Mouse (Mus musculus) liver, embryonic 13.5 days (tissue): ENCODE results near the gene Sun2. TPM values are rescaled to one million over a fixed set of nuclear protein-coding genes. Genes with fewer than 3 reads are reported as not detected.

ENCODE experiments used
- ATAC-seq: fragments of 200-750 bp; cut with Nextera tagmentation; 2 replicates; pipeline ENCODE4 v1.8.0; 2017; ENCODE audit warnings: low read depth, mild to moderate bottlenecking, moderate number of reproducible peaks, moderate library complexity
- DNase-seq: peaks from one replicate; pipeline ENCODE4 v3.0.0; 2022
- H3K27ac ChIP-seq: fragments of 300-500 bp; sonication (generic); 2 replicates; pipeline ENCODE4 v1.5.1; 2015; ENCODE audit warnings: moderate library complexity, mild to moderate bottlenecking, inconsistent platforms
- H3K27me3 ChIP-seq: fragments of 300-500 bp; sonication (generic); 2 replicates; pipeline ENCODE4 v1.6.1; 2015; ENCODE audit warnings: mild to moderate bottlenecking, inconsistent platforms
- H3K36me3 ChIP-seq: fragments of 300-500 bp; sonication (generic); 2 replicates; pipeline ENCODE4 v1.6.1; 2015; ENCODE audit warnings: mild to moderate bottlenecking, inconsistent platforms
- H3K4me1 ChIP-seq: fragments of 300-500 bp; sonication (generic); replicated peaks from 2 replicates; pipeline ENCODE4 v1.6.1; 2015; ENCODE audit warnings: inconsistent platforms
- H3K4me2 ChIP-seq: fragments of 300-500 bp; sonication (generic); 2 replicates; pipeline ENCODE4 v1.6.1; 2015; ENCODE audit warnings: inconsistent platforms, mild to moderate bottlenecking, moderate library complexity
- H3K4me3 ChIP-seq: fragments of 300-500 bp; sonication (generic); replicated peaks from 2 replicates; pipeline ENCODE4 v1.5.1; 2015; ENCODE audit warnings: mild to moderate bottlenecking, inconsistent platforms
- H3K9ac ChIP-seq: fragments of 300-500 bp; sonication (generic); 2 replicates; pipeline ENCODE4 v1.6.1; 2015; ENCODE audit warnings: mild to moderate bottlenecking, inconsistent platforms
- H3K9me3 ChIP-seq: fragments of 300-500 bp; sonication (generic); replicated peaks from 2 replicates; pipeline ENCODE4 v1.6.1; 2016; ENCODE audit warnings: inconsistent platforms
- WGBS: fragments of 180-500 bp; shearing (Covaris S2); methylation state at CpG from one replicate; pipeline ENCODE4 v1.1.7; 2015; ENCODE audit not compliant: insufficient replicate concordance; 5-methylcytosine and 5-hydroxymethylcytosine counted together
- polyA plus RNA-seq: library from polyadenylated mRNA; unstranded; fragments of >200 nt; fragmentation: Nextera tagmentation; extraction: Ambion mirVana; gene quantifications from 2 replicates; pipeline ENCODE4 v1.2.1, GENCODE M21; 2015

Gene Sun2
- polyA plus RNA-seq, 1 experiment from 2014 or later, result 1.5 TPM

- Histone ChIP-seq H3K36me3 (peaks cover 30% of the 10 kb centered on the region), H3K27me3 (no peaks in the 10 kb centered on the region), H3K27ac (peak overlapping the region; percentile 95), H3K9ac (peak overlapping the region; percentile 99), H3K4me2 (peak overlapping the region; percentile 97), H3K4me1 (peaks cover 84% of the 10 kb centered on the region), H3K4me3 (peak overlapping the region; percentile 95), H3K9me3 (no peaks in the 10 kb centered on the region)
- DNase-seq (peak; percentile 45), ATAC-seq (no peak)
- 16% methylated on average over 11 of the region's 11 CpGs for WGBS
Measured at GRCm38 (mm10) chr15:79693740-79694139, 48.6 kb downstream of the Sun2 start.

DNA sequence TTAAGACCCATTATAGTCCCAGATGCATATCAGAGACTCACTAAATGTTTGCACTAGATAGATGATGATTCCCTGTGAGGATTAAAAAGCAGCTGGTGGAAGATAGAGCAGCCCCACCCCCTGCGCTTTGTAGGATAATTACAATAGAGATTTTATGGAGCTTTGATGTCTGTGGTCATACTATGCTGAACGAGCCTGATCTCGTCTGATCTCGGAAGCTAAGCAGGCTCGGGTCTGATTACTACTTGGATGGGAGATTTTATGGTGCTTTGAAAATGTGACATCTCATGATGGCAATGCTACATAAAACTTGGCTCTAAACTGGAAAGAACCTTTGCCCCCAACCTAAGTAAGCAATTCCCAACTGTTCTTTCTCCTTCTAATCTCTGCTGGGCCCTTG lies 50.0 kb downstream of the Sun2 start:
- peak overlapping the region; percentile 97 for H3K4me2 ChIP-seq
- peak overlapping the region; percentile 95 for H3K4me3 ChIP-seq
- peak overlapping the region; percentile 95 for H3K27ac ChIP-seq
- no peaks in the 10 kb centered on the region for H3K27me3 ChIP-seq
- ATAC-seq (no peak), DNase-seq (no peak)
- peak overlapping the region; percentile 99 for H3K9ac ChIP-seq
- H3K4me1 ChIP-seq, result peaks cover 79% of the 10 kb centered on the region
- H3K36me3 ChIP-seq, result peaks cover 20% of the 10 kb centered on the region
- 57% methylated on average over 5 of the region's 5 CpGs for WGBS
- no peaks in the 10 kb centered on the region for H3K9me3 ChIP-seq

GRCm38 (mm10) chr15:79691023-79691508 lies 51.3 kb downstream of the Sun2 start:
- Histone ChIP-seq H3K9ac (peak overlapping the region; percentile 99), H3K4me2 (peak overlapping the region; percentile 97), H3K27me3 (no peaks in the 10 kb centered on the region), H3K36me3 (peaks cover 7% of the 10 kb centered on the region), H3K4me3 (peak overlapping the region; percentile 95), H3K4me1 (peaks cover 74% of the 10 kb centered on the region), H3K9me3 (no peaks in the 10 kb centered on the region), H3K27ac (peak overlapping the region; percentile 95)
- under 1% methylated on average over 53 of the region's 53 CpGs for WGBS
- ATAC-seq (no peak), DNase-seq (peak; percentile 38)

GRCm38 (mm10) chr15:79690426-79691022 lies 51.8 kb downstream of the Sun2 start, which contains the start of gene Gtpbp1:
Gtpbp1 (plus strand) TSS chr15:79690845.
- under 1% methylated on average over 45 of the region's 45 CpGs for WGBS

GRCm38 (mm10) chr15:79689662-79690425 lies 52.5 kb downstream of the Sun2 start:
- H3K27me3 ChIP-seq, result no peaks in the 10 kb centered on the region
- peaks cover 74% of the 10 kb centered on the region for H3K4me1 ChIP-seq
- no peak for DNase-seq
- H3K9ac ChIP-seq, result peak overlapping the region; percentile 75
- no peak for ATAC-seq
- H3K4me3 ChIP-seq, result peak overlapping the region; percentile 57
- peak overlapping the region; percentile 95 for H3K27ac ChIP-seq
- no peaks in the 10 kb centered on the region; the same call in 1 of the 2 replicates for H3K36me3 ChIP-seq
- 14% methylated on average over 24 of the region's 24 CpGs for whole genome bisulfite sequencing
- no peaks in the 10 kb centered on the region for H3K9me3 ChIP-seq
- peak overlapping the region; percentile 82 for H3K4me2 ChIP-seq

More at GRCm38 (mm10) chr15:79690426-79691022, 51.8 kb downstream of the Sun2 start, which contains the start of gene Gtpbp1:
- Histone ChIP-seq H3K4me3 (peak within 1 kb of the TSS; percentile 95), H3K4me2 (peak within 1 kb of the TSS; percentile 97), H3K9ac (peak within 1 kb of the TSS; percentile 99), H3K9me3 (no peaks in the 10 kb centered on the region), H3K36me3 (peaks cover 3% of the 10 kb centered on the region; the same call in 1 of the 2 replicates), H3K27ac (peak within 1 kb of the TSS; percentile 95), H3K4me1 (peaks cover 74% of the 10 kb centered on the region), H3K27me3 (no peaks in the 10 kb centered on the region)
- DNase-seq (peak; percentile 98), ATAC-seq (peak; percentile 87)

GRCm38 (mm10) chr15:79688268-79688956 lies 53.9 kb downstream of the Sun2 start:
- ATAC-seq, result no peak
- 5% methylated on average over 8 of the region's 8 CpGs for WGBS
- Histone ChIP-seq H3K4me3 (peak overlapping the region; percentile 91), H3K27ac (peak overlapping the region; percentile 97), H3K36me3 (no peaks in the 10 kb centered on the region; the same call in 1 of the 2 replicates), H3K4me1 (peaks cover 74% of the 10 kb centered on the region), H3K27me3 (no peaks in the 10 kb centered on the region), H3K9me3 (no peaks in the 10 kb centered on the region), H3K4me2 (peak overlapping the region; percentile 87), H3K9ac (peak overlapping the region; percentile 99)
- DNase-seq, result no peak

DNA sequence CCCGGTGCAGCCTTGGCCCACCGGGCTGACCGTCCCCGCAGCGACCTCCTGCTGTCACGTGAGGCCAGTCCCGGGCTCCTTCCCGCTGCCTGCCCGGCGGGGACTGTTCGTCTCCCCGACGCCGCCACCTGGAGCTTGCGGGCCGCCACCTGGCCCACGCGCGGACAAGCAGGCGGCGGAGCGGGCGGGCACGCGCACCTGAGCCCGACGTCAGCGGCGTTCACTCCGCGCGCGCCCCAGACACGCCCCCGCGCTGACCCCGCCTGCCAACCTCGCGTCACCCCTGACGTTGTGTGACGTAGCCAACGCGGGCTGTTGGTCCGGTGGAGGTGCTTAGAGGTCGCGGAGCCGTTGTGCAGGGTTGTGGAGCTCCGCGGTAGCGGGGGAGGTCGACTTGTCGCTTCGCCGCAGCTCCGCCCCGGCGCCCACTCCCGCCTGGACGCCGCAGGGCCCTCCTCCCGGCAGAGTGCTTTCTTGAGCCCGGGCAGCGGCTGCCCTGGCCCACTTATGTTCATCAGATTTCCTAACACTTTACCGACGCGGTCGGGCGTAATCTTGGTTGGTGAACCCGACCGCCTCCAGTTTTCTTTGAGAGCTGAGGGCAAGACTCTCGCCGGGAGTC lies 54.6 kb downstream of the Sun2 start, which contains the start of gene Josd1:
Josd1 (minus strand) TSS at position 274 of the 622 bp plus-strand sequence.
- Histone ChIP-seq H3K9ac (peak within 1 kb of the TSS; percentile 99), H3K4me1 (peaks cover 74% of the 10 kb centered on the region), H3K4me3 (peak within 1 kb of the TSS; percentile 91), H3K4me2 (peak within 1 kb of the TSS; percentile 87), H3K9me3 (no peaks in the 10 kb centered on the region), H3K36me3 (no peaks in the 10 kb centered on the region; the same call in 1 of the 2 replicates), H3K27ac (peak within 1 kb of the TSS; percentile 97), H3K27me3 (no peaks in the 10 kb centered on the region)
- DNase-seq (peak; percentile 96), ATAC-seq (peak; percentile 70)
- WGBS, result under 1% methylated on average over 72 of the region's 72 CpGs

DNA sequence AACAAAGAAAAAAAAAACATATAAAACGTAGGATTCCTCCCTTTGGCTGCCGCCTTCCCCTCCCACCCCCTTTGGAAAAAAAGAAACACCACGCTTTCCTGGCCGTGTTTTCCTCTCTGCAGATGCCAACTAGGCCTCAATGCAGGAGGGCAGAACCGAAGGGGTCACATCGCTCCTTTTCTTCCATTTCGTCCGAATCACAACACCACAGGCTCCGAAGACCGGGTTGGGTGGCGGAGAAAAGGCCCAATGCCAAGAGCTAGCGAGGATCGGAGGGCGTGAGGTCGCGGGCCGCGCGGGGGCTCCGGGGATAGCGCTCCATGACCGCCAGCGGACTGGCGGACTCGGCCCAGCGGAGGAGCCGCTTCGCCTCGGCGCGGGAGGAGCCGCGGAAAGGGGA lies 55.2 kb downstream of the Sun2 start:
- peak overlapping the region; percentile 99 for H3K9ac ChIP-seq
- under 1% methylated on average over 27 of the region's 33 CpGs for WGBS
- peaks cover 74% of the 10 kb centered on the region for H3K4me1 ChIP-seq
- H3K4me2 ChIP-seq, result peak overlapping the region; percentile 87
- no peak for DNase-seq
- no peaks in the 10 kb centered on the region for H3K36me3 ChIP-seq
- no peak for ATAC-seq
- no peaks in the 10 kb centered on the region for H3K9me3 ChIP-seq
- H3K27me3 ChIP-seq, result no peaks in the 10 kb centered on the region
- H3K27ac ChIP-seq, result peak overlapping the region; percentile 97
- H3K4me3 ChIP-seq, result peak overlapping the region; percentile 91

DNA sequence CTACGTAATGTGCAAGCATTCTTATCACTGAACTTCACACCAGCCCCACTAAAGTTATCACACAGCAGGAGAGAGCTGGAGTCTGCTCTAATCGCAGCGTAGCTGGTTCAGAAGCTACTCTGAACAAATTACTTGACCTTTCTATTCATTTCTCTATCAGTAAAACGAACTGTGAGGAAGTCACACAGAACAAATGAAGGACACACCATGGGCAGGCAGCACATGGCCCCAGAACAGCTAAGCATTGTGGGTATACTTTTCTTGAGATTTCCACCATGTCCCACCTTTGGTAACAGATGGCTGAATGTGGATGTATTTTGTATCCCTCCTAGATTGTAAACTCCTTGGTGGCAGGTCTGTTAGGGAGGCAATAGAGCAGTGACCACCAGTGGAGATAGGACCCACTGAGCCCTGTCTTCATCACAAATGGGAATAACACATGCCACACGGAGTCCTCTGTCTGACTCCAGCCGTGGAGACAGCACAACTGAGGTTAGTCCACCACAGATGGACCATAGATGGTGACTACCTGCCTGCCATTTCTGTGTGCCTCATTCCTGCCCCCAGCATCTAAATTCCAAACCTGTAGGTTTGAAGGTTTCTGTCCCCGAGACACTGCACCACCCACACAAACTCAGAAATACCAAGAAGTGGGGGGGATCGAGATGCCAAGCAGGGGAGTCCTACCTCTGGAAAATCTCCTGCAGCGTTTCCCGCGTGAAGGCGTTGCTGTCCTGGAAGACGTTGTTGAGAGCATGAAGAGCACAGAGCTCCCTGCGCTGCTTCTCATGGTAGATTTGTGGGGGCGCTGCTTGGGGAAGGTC lies 56.1 kb downstream of the Sun2 start:
- Histone ChIP-seq H3K36me3 (0 out of 2 replicates have a peak, but pooled peaks cover 4% of the 10 kb centered on the region), H3K4me2 (peak overlapping the region; percentile 87), H3K27ac (peak overlapping the region; percentile 97), H3K9me3 (no peaks in the 10 kb centered on the region), H3K4me1 (peaks cover 74% of the 10 kb centered on the region), H3K27me3 (no peaks in the 10 kb centered on the region), H3K9ac (peak overlapping the region; percentile 99), H3K4me3 (peak overlapping the region; percentile 91)
- WGBS, result 3% methylated on average over 15 of the region's 15 CpGs
- ATAC-seq (peak; percentile 12), DNase-seq (peak; percentile 57)

DNA sequence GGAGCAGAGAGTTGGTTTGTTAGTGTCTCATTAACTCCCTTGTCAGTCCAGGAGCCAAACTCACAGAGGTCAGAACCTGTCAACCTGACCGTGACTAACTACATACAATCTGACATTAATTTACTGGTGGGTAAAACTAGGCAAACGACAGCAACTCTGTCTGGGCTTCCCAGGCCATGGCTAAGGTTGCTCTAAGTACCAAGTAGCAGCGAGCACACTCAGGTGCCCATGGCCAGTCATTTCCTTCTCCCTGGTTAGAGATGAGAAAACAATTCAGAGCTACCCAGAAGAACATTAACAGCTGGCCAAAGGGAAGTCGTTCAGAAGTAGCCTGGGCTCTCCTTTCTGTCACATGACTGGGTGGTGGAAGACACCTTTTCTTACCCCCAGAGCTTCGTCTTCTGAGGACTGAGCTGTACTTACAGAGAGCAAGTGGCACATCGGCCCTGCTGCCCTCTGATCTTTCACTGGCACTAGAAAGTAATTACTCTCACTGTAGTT lies 57.1 kb downstream of the Sun2 start:
- Histone ChIP-seq H3K9ac (peak overlapping the region; percentile 99), H3K4me2 (peak overlapping the region; percentile 87), H3K36me3 (peaks cover 12% of the 10 kb centered on the region), H3K4me1 (peaks cover 84% of the 10 kb centered on the region), H3K27ac (peak overlapping the region; percentile 97), H3K4me3 (peak overlapping the region; percentile 91), H3K27me3 (no peaks in the 10 kb centered on the region), H3K9me3 (no peaks in the 10 kb centered on the region)
- DNase-seq (no peak), ATAC-seq (no peak)
- 24% methylated on average over 6 of the region's 6 CpGs for WGBS
